Mouse (Mus musculus) spleen, postnatal 10 days (tissue): ENCODE results near the gene Pax4.

Source experiments
- DNase-seq, 2 experiments: peaks; one replicate each; pipeline ENCODE4 v3.0.0; 2021 to 2022; ENCODE audit warnings: low spot score in 2 of 2

The Pax4 gene

DNA sequence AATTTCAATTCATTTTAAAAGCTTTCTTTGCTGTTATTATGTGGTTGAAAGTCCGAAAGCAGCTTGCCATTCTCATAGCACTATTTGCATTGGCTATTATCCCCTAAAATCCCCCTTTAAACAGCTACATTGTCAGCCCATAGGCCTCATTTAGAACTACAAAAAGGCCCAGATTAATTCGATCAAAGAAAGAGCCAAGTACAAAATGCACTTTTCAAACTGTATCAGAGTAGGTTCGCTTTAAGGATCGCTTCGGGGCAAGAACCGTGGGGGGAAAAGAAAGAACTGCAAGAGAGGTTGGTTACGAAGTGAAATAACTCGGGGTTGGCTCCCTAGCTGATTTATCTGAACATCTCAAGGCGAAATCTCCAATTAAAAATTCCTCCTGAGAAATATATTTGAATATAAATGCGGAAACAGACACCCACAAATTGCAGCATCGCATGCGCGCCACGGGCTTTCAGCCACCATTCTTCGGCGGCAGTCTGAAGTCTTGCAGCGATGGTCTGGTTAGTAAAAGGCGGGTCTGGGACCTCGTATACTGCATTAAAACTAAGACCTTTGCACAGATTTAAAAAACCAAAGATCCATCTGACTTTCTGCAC is 52.2 kb downstream of the Pax4 start:
- DNase-seq: no peak

DNA sequence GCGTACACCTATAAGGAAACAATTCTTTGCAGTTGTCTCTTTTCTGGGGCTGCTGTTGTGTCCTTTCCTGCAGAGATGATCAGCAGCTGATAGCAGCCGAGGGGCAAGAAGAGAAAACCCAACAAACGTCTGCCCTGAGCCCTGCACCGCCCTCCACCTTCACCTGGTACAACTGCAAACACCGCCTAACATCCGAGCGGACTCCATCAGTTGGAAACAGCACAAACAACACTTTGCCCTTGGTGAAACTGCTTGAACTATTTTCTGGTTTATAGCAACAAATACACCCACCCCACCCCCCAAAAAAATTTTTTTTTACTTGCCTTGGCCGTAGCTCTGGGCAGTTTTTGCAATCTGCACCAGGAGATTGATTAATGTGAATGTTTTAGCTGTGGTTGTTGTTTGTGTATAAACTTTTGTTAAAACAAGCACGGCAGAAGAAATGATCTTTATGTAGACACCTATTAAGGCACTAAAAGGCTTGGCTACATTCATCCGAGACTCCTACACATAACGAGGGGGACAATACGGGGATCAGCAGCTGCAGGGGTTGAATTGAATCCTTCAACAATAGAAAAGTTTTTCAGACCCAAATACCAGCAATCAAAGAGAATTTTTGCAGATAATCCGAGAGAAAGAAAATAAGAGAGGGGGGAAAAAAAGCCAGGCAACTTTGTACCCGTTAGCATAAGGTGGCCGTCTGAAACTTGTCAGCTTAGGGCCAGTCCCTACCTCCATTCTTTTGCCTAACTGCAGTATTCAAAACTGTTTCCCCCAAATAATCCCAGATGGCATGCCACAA is 52.9 kb downstream of the Pax4 start:
- no peak for DNase-seq
